Mouse (Mus musculus): ENCODE measurements around the gene Gemin5. TPM values are rescaled to one million over a fixed set of nuclear protein-coding genes. Genes with fewer than 3 reads are reported as not detected.
"Not testable (repeated sequence)": the region's sequence is repeated elsewhere in the genome, so short reads cannot be mapped to it uniquely, and the experiment has no call there.

Gene Gemin5
- total RNA-seq, 2 experiments from 2014 or later, result 18.6 to 18.7 TPM

DNA sequence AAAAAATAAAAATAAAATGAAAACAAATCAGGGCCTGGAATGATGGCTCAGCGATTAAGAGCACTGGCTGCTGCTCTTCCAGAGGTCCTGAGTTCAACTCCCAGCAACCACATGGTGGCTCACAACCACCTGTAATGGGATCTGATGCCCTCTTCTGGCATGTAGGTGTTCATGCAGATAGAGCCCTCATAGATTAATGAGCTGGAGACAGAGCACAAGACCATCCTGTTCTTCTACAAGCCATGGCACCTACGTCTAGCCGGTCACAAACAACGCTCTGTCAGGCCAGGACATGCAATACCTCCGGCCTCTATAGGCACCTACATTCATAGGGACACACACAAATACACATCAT, 70.0 kb downstream of the Gemin5 start:
- not testable (repeated sequence) for H3K4me3 ChIP-seq; DNase-seq (ENCODE audit: low spot score in 2 of 2); H3K27ac ChIP-seq
- peak; percentile 68 for TF ChIP-seq CTCF (conservative IDR thresholded peaks at IDR 0.05)

GRCm38 (mm10) chr11:58097621-58098365, 70.5 kb downstream of the Gemin5 start:
- TF ChIP-seq CTCF (conservative IDR thresholded peaks at IDR 0.05), result no peak
- H3K27ac ChIP-seq, result peak overlapping the region; percentile 28
- no peak for DNase-seq (ENCODE audit: low spot score in 2 of 2)
- H3K4me3 ChIP-seq, result peak overlapping the region; percentile 50

- Histone ChIP-seq H3K4me3 (peak overlapping the region; percentile 50), H3K27ac (peak overlapping the region; percentile 28)
- TF ChIP-seq CTCF (conservative IDR thresholded peaks at IDR 0.05), result no peak
- DNase-seq (ENCODE audit: low spot score in 2 of 2), result no peak
Observed at GRCm38 (mm10) chr11:58096821-58097620, 71.3 kb downstream of the Gemin5 start.

- TF ChIP-seq CTCF (conservative IDR thresholded peaks at IDR 0.05), result no peak
- no peak for DNase-seq (ENCODE audit: low spot score in 2 of 2)
- no peak overlapping the region for H3K27ac ChIP-seq
- no peak overlapping the region for H3K4me3 ChIP-seq
Observed at GRCm38 (mm10) chr11:58096160-58096559, 72.2 kb downstream of the Gemin5 start.

GRCm38 (mm10) chr11:58095561-58095960, 72.8 kb downstream of the Gemin5 start:
- no peak for TF ChIP-seq CTCF (conservative IDR thresholded peaks at IDR 0.05)
- Histone ChIP-seq H3K4me3 (no peak overlapping the region), H3K27ac (no peak overlapping the region)
- no peak for DNase-seq (ENCODE audit: low spot score in 2 of 2)

- no peak for DNase-seq (ENCODE audit: low spot score in 2 of 2)
- H3K27ac ChIP-seq, result no peak overlapping the region
- TF ChIP-seq CTCF (conservative IDR thresholded peaks at IDR 0.05), result no peak
- H3K4me3 ChIP-seq, result no peak overlapping the region
Observed at GRCm38 (mm10) chr11:58094766-58095165, 73.6 kb downstream of the Gemin5 start.

- no peak within 1 kb of the TSS for H3K27ac ChIP-seq
Observed at GRCm38 (mm10) chr11:58093021-58093528, 75.3 kb downstream of the Gemin5 start, which contains the start of gene Gm12248. Gm12248 (minus strand) TSS chr11:58093134.

GRCm38 (mm10) chr11:58092541-58092940, 75.8 kb downstream of the Gemin5 start:
- no peak for DNase-seq (ENCODE audit: low spot score in 2 of 2)
- TF ChIP-seq CTCF (conservative IDR thresholded peaks at IDR 0.05), result no peak
- no peak overlapping the region for H3K27ac ChIP-seq
- H3K4me3 ChIP-seq, result peak overlapping the region; percentile 23; the same call in 1 of the 2 replicates

More at GRCm38 (mm10) chr11:58093021-58093528, 75.3 kb downstream of the Gemin5 start, which contains the start of gene Gm12248:
- DNase-seq (ENCODE audit: low spot score in 2 of 2), result no peak
- H3K4me3 ChIP-seq, result peak within 1 kb of the TSS; percentile 23; the same call in 1 of the 2 replicates
- TF ChIP-seq CTCF (conservative IDR thresholded peaks at IDR 0.05), result no peak

DNA sequence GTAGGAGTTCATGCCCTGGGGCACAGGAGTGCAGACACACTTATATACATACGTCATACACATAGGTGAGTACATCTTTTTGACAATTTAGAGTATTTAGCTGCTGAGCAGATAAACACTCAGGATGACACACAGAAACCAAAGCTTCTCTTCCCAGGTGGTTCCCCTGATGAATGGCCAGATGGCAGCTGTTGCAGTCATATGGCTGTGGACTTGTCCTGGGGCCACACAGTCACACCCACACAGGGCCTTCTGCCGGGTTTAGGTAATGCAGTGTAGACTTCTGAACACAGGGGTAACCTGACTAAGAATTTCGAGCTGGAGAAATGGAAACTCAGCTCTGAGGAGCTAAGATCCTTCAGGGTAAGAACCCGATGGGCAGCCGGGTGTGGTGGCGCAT, 86.6 kb downstream of the Gemin5 start:
- no peak overlapping the region for H3K4me3 ChIP-seq
- no peak for TF ChIP-seq CTCF (conservative IDR thresholded peaks at IDR 0.05)
- H3K27ac ChIP-seq, result no peak overlapping the region
- DNase-seq (ENCODE audit: low spot score in 2 of 2), result no peak

GRCm38 (mm10) chr11:58077270-58077669, 91.1 kb downstream of the Gemin5 start:
- no peak overlapping the region for H3K4me3 ChIP-seq
- no peak overlapping the region for H3K27ac ChIP-seq
- no peak for DNase-seq (ENCODE audit: low spot score in 2 of 2)
- TF ChIP-seq CTCF (conservative IDR thresholded peaks at IDR 0.05), result no peak

DNA sequence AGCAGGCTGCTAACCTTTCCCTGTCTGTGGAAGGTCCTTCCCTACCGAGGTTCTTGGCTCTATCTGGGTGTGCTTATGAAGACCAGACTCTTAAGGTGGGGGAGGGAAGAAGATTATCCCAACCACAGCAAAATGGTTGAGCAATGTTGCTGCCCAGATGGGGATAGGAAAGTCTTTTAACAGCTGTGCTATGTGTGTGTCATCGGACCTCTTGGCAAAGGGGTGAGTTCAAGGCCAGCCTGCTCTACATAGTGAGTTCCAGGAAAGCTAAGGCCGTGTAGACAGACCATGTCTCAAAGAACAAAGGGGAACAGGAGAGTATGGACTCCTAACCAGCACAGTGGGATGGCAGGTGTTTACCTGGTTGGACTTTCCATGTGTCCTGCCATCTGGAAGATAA, 95.4 kb downstream of the Gemin5 start:
- DNase-seq (ENCODE audit: low spot score in 2 of 2), result no peak
- no peak for TF ChIP-seq CTCF (conservative IDR thresholded peaks at IDR 0.05)
- no peak overlapping the region for H3K4me3 ChIP-seq
- H3K27ac ChIP-seq, result no peak overlapping the region

Other genes starting within 250 kb of the Gemin5 start
- 10 to 100 TPM; 91.1 to 92.8 TPM for gene Larp1, start 159.5 kb downstream of the Gemin5 start, total RNA-seq (2021)
- not detected for gene Gm12248, start 75.4 kb downstream of the Gemin5 start, total RNA-seq (2021)
- 10 to 100 TPM; 56.0 to 57.7 TPM for gene Cnot8, start 64.4 kb downstream of the Gemin5 start, total RNA-seq (2021)
- gene Mrpl22, start 3.1 kb upstream of the Gemin5 start, total RNA-seq (2021), result 10 to 100 TPM; 31.4 to 39.5 TPM
- 1 to 10 TPM; 1.5 to 1.9 TPM for gene Igtp, start 31.0 kb upstream of the Gemin5 start, total RNA-seq (2021)
- 1 to 10 TPM; 1.7 to 2.3 TPM for gene Irgm2, start 31.1 kb upstream of the Gemin5 start, total RNA-seq (2021)
- not detected for gene 4930438A08Rik, start 106.3 kb upstream of the Gemin5 start, total RNA-seq (2021)
- 10 to 100 TPM; 29.2 to 30.9 TPM for gene Zfp692, start 138.5 kb upstream of the Gemin5 start, total RNA-seq (2021)
- gene Zfp672, start 161.8 kb upstream of the Gemin5 start, total RNA-seq (2021), result 10 to 100 TPM; 49.1 to 51.0 TPM
- gene Sh3bp5l, start 162.2 kb upstream of the Gemin5 start, total RNA-seq (2021), result 10 to 100 TPM; 52.9 to 56.2 TPM
- not detected for gene Lypd8, start 210.5 kb upstream of the Gemin5 start, total RNA-seq (2021)